Mouse (Mus musculus) embryonic facial prominence, embryonic 11.5 days (tissue): Measurements from ENCODE around the gene Dcaf1. TPM values are rescaled to one million over a fixed set of nuclear protein-coding genes. Genes with fewer than 3 reads are reported as not detected.

Experiments used
- ATAC-seq: fragments of 200-750 bp; cut with Nextera tagmentation; replicated peaks from 2 replicates; pipeline ENCODE4 v1.8.0; 2017; ENCODE audit warnings: low read depth; ENCODE audit not compliant: insufficient number of reproducible peaks, low FRiP score, low TSS enrichment
- DNase-seq: peaks from one replicate; pipeline ENCODE4 v3.0.0-alpha.2; 2015; ENCODE audit warnings: low spot score
- H3K27ac ChIP-seq: fragments of 300-500 bp; sonication (generic); replicated peaks from 2 replicates; pipeline ENCODE4 v1.5.1; 2014; ENCODE audit warnings: mild to moderate bottlenecking, low read depth, low read length, control low read depth
- H3K27me3 ChIP-seq: fragments of 300-500 bp; sonication (generic); 2 replicates; pipeline ENCODE4 v1.6.1; 2014; ENCODE audit warnings: mild to moderate bottlenecking, low read length, moderate library complexity, mixed read lengths; ENCODE audit not compliant: control insufficient read depth, insufficient read depth
- H3K36me3 ChIP-seq: fragments of 300-500 bp; sonication (generic); replicated peaks from 2 replicates; pipeline ENCODE4 v1.6.1; 2014; ENCODE audit warnings: low read depth, mild to moderate bottlenecking, low read length, moderate library complexity, mixed read lengths; ENCODE audit not compliant: control insufficient read depth, insufficient read depth
- H3K4me1 ChIP-seq: fragments of 300-500 bp; sonication (generic); 2 replicates; pipeline ENCODE4 v1.6.1; 2014; ENCODE audit warnings: low read length, mixed read lengths; ENCODE audit not compliant: control insufficient read depth, insufficient read depth
- H3K4me2 ChIP-seq: fragments of 300-500 bp; sonication (generic); 2 replicates; pipeline ENCODE4 v1.6.1; 2014; ENCODE audit warnings: low read depth, mild to moderate bottlenecking, control low read depth, low read length, moderate library complexity
- H3K4me3 ChIP-seq: fragments of 300-500 bp; sonication (generic); 2 replicates; pipeline ENCODE4 v1.5.1; 2014; ENCODE audit warnings: low read depth, low read length, control low read depth
- H3K9ac ChIP-seq: fragments of 300-500 bp; sonication (generic); replicated peaks from 2 replicates; pipeline ENCODE4 v1.6.1; 2014; ENCODE audit warnings: mild to moderate bottlenecking, control low read depth, low read length
- H3K9me3 ChIP-seq: fragments of 300-500 bp; sonication (generic); replicated peaks from 2 replicates; pipeline ENCODE4 v1.6.1; 2016; ENCODE audit warnings: mild to moderate bottlenecking, low read length, inconsistent platforms, mixed read lengths; ENCODE audit not compliant: control insufficient read depth
- WGBS: fragments of 180-500 bp; shearing (Covaris S2); extraction: QIAGEN DNeasy Blood & Tissue Kit; methylation state at CpG from one replicate; pipeline ENCODE4 v1.1.7; 2014; 5-methylcytosine and 5-hydroxymethylcytosine counted together
- polyA plus RNA-seq: library from polyadenylated mRNA; unstranded; fragments of >200 nt; fragmentation: Nextera tagmentation; extraction: Ambion mirVana; gene quantifications from 2 replicates; pipeline ENCODE4 v1.2.1, GENCODE M21; 2014

The Dcaf1 gene
- polyA plus RNA-seq, 1 experiment from 2014 or later, result 25.9 TPM

- Histone ChIP-seq H3K9ac (peak within 1 kb of the TSS; percentile 99), H3K4me3 (peak within 1 kb of the TSS; percentile 98), H3K36me3 (no peaks in the 10 kb centered on the region), H3K27ac (peak within 1 kb of the TSS; percentile 84), H3K9me3 (no peaks in the 10 kb centered on the region), H3K4me1 (no peaks in the 10 kb centered on the region), H3K27me3 (no peaks in the 10 kb centered on the region), H3K4me2 (peak within 1 kb of the TSS; percentile 84)
- peak; percentile 73; the same call in 1 of the 2 replicates for ATAC-seq
- under 1% methylated on average over 44 of the region's 49 CpGs for WGBS
- DNase-seq, result peak; percentile 86
These were observed 32.8 kb upstream of the Dcaf1 start, which contains the start of gene Rad54l2 for GRCm38 (mm10) chr9:106788812-106789321. Rad54l2 (minus strand) TSS chr9:106789194.

- ATAC-seq, result no peak
- no peaks in the 10 kb centered on the region for H3K4me1 ChIP-seq
- peak overlapping the region; percentile 98 for H3K4me3 ChIP-seq
- H3K4me2 ChIP-seq, result peak overlapping the region; percentile 44
- WGBS, result 19% methylated on average over 10 of the region's 10 CpGs
- no peak overlapping the region for H3K27ac ChIP-seq
- no peaks in the 10 kb centered on the region for H3K27me3 ChIP-seq
- DNase-seq, result peak; percentile 4
- peak overlapping the region; percentile 99 for H3K9ac ChIP-seq
- H3K36me3 ChIP-seq, result no peaks in the 10 kb centered on the region
- no peaks in the 10 kb centered on the region for H3K9me3 ChIP-seq
These were observed 32.3 kb upstream of the Dcaf1 start for GRCm38 (mm10) chr9:106789363-106789762.

GRCm38 (mm10) chr9:106790831-106791230 lies 30.8 kb upstream of the Dcaf1 start:
- Histone ChIP-seq H3K9ac (no peak overlapping the region), H3K4me3 (no peak overlapping the region), H3K27ac (no peak overlapping the region), H3K4me2 (no peak overlapping the region), H3K36me3 (no peaks in the 10 kb centered on the region), H3K27me3 (no peaks in the 10 kb centered on the region), H3K4me1 (no peaks in the 10 kb centered on the region), H3K9me3 (no peaks in the 10 kb centered on the region)
- no peak for DNase-seq
- ATAC-seq, result no peak
- WGBS, result 69% methylated on average over 6 of the region's 6 CpGs

GRCm38 (mm10) chr9:106806503-106806902 lies 15.2 kb upstream of the Dcaf1 start:
- ATAC-seq (no peak), DNase-seq (no peak)
- Histone ChIP-seq H3K9me3 (no peaks in the 10 kb centered on the region), H3K27me3 (no peaks in the 10 kb centered on the region), H3K4me1 (no peaks in the 10 kb centered on the region), H3K36me3 (no peaks in the 10 kb centered on the region), H3K9ac (no peak overlapping the region), H3K4me2 (no peak overlapping the region), H3K4me3 (no peak overlapping the region), H3K27ac (no peak overlapping the region)
- 75% methylated on average over 4 of the region's 4 CpGs for whole genome bisulfite sequencing

GRCm38 (mm10) chr9:106818191-106818590 lies 3.5 kb upstream of the Dcaf1 start:
- Histone ChIP-seq H3K27ac (no peak overlapping the region), H3K9me3 (no peaks in the 10 kb centered on the region), H3K4me2 (no peak overlapping the region), H3K4me1 (no peaks in the 10 kb centered on the region), H3K9ac (no peak overlapping the region), H3K27me3 (no peaks in the 10 kb centered on the region), H3K4me3 (no peak overlapping the region), H3K36me3 (no peaks in the 10 kb centered on the region)
- DNase-seq (no peak), ATAC-seq (no peak)
- 78% methylated on average over 6 of the region's 6 CpGs for WGBS

- 97% methylated on average over 1 of the region's 1 CpGs for WGBS
These were observed 2.5 kb upstream of the Dcaf1 start for GRCm38 (mm10) chr9:106819201-106819600.

GRCm38 (mm10) chr9:106821050-106821617 lies 540 bp upstream of the Dcaf1 start:
- 58% methylated on average over 15 of the region's 15 CpGs for WGBS
- Histone ChIP-seq H3K4me2 (no peak overlapping the region; the same call in 1 of the 2 replicates), H3K4me1 (no peaks in the 10 kb centered on the region), H3K9ac (peak overlapping the region; percentile 50; the same call in 1 of the 2 replicates), H3K36me3 (no peaks in the 10 kb centered on the region), H3K4me3 (peak overlapping the region; percentile 73), H3K27ac (no peak overlapping the region), H3K9me3 (no peaks in the 10 kb centered on the region), H3K27me3 (no peaks in the 10 kb centered on the region)
- DNase-seq (no peak), ATAC-seq (no peak)

More at GRCm38 (mm10) chr9:106819201-106819600, 2.5 kb upstream of the Dcaf1 start:
- Histone ChIP-seq H3K9me3 (no peaks in the 10 kb centered on the region), H3K9ac (no peak overlapping the region), H3K4me1 (no peaks in the 10 kb centered on the region), H3K4me3 (no peak overlapping the region), H3K36me3 (no peaks in the 10 kb centered on the region), H3K27me3 (no peaks in the 10 kb centered on the region), H3K4me2 (no peak overlapping the region), H3K27ac (no peak overlapping the region)
- DNase-seq (no peak), ATAC-seq (no peak)

- 3% methylated on average over 32 of the region's 32 CpGs for WGBS
- peak overlapping the region; percentile 42 for H3K27ac ChIP-seq
- peak; percentile 90 for DNase-seq
- H3K4me1 ChIP-seq, result no peaks in the 10 kb centered on the region
- no peaks in the 10 kb centered on the region for H3K9me3 ChIP-seq
- H3K9ac ChIP-seq, result peak overlapping the region; percentile 74
- H3K27me3 ChIP-seq, result no peaks in the 10 kb centered on the region
- peak overlapping the region; percentile 59 for H3K4me2 ChIP-seq
- H3K36me3 ChIP-seq, result no peaks in the 10 kb centered on the region
- ATAC-seq, result peak; percentile 85
- peak overlapping the region; percentile 73 for H3K4me3 ChIP-seq
These were observed 869 bp downstream of the Dcaf1 start for GRCm38 (mm10) chr9:106822381-106823104.
